Mouse (Mus musculus) thymus, adult 2 months (tissue): ENCODE measurements around the gene Rprd1b. TPM values are rescaled to one million over a fixed set of nuclear protein-coding genes. Genes with fewer than 3 reads are reported as not detected.

Experiments
- DNase-seq: peaks from one replicate; pipeline ENCODE4 v3.0.0; 2021
- H3K27ac ChIP-seq: fragments of 200-500 bp; 2 replicates; pipeline ENCODE4 v1.5.1; 2012; ENCODE audit warnings: low read length, control low read depth; ENCODE audit not compliant: control insufficient read depth, insufficient read depth
- H3K27me3 ChIP-seq: fragments of 200-500 bp; 2 replicates; pipeline ENCODE4 v1.6.1; 2012; ENCODE audit warnings: mild to moderate bottlenecking, low read length, moderate library complexity, mixed read lengths; ENCODE audit not compliant: control insufficient read depth, insufficient read depth
- H3K36me3 ChIP-seq: fragments of 200-500 bp; 2 replicates; pipeline ENCODE4 v1.6.1; 2012; ENCODE audit warnings: mild to moderate bottlenecking, low read length, moderate library complexity; ENCODE audit not compliant: control insufficient read depth, insufficient read depth
- H3K4me1 ChIP-seq: fragments of 200-500 bp; replicated peaks from 2 replicates; pipeline ENCODE4 v1.6.1; 2012; ENCODE audit warnings: low read length; ENCODE audit not compliant: control insufficient read depth, insufficient read depth
- H3K4me3 ChIP-seq: fragments of 200-500 bp; 2 replicates; pipeline ENCODE4 v1.5.1; 2012; ENCODE audit warnings: mild to moderate bottlenecking, low read length, control low read depth, moderate library complexity; ENCODE audit not compliant: control insufficient read depth, insufficient read depth
- CTCF ChIP-seq: fragments of 200-500 bp; IDR thresholded peaks from 2 replicates; pipeline ENCODE4 v1.5.1; 2012; ENCODE audit warnings: mild to moderate bottlenecking, control low read depth, low read length, moderate library complexity, borderline replicate concordance; ENCODE audit not compliant: control insufficient read depth, poor library complexity, insufficient read depth; ENCODE audit errors: extremely low read depth
- POLR2A ChIP-seq: fragments of 200-500 bp; IDR thresholded peaks from 2 replicates; pipeline ENCODE4 v1.6.1; 2012; ENCODE audit warnings: mild to moderate bottlenecking, low read length, control low read depth, moderate library complexity; ENCODE audit not compliant: control insufficient read depth, poor library complexity, insufficient read depth; ENCODE audit errors: extremely low read depth
- WGBS: fragments of 180-500 bp; shearing (Covaris S2); methylation state at CpG from one replicate; pipeline ENCODE4 v1.1.7; 2018; 5-methylcytosine and 5-hydroxymethylcytosine counted together
- polyA plus RNA-seq: library from polyadenylated mRNA; depleted of rRNA; stranded (reverse); fragments of >200 nt; gene quantifications from 2 replicates; pipeline ENCODE4 v1.2.3, GENCODE M21; 2012

Rprd1b gene
- polyA plus RNA-seq, 1 experiment = 35.3 TPM

- H3K27me3 ChIP-seq = no peaks in the 10 kb centered on the region
- DNase-seq = no peak
- WGBS = 86% methylated on average over 9 of the region's 9 CpGs
- no peak overlapping the region for H3K4me3 ChIP-seq
- H3K27ac ChIP-seq = no peak overlapping the region
- no peaks in the 10 kb centered on the region for H3K36me3 ChIP-seq
- peaks cover 20% of the 10 kb centered on the region for H3K4me1 ChIP-seq
- no peak for TF ChIP-seq CTCF
- no peak for TF ChIP-seq POLR2A
Measured at GRCm38 (mm10) chr2:158113591-158114257, 85.4 kb downstream of the Rprd1b start.

- H3K36me3 ChIP-seq = no peaks in the 10 kb centered on the region
- TF ChIP-seq POLR2A = no peak
- no peak for TF ChIP-seq CTCF
- DNase-seq = no peak
- H3K4me1 ChIP-seq = peaks cover 20% of the 10 kb centered on the region
- no peak overlapping the region for H3K27ac ChIP-seq
- 20% methylated on average over 5 of the region's 5 CpGs for WGBS
- no peak overlapping the region for H3K4me3 ChIP-seq
- no peaks in the 10 kb centered on the region for H3K27me3 ChIP-seq
Measured at GRCm38 (mm10) chr2:158114931-158115330, 86.6 kb downstream of the Rprd1b start.

- WGBS = 71% methylated on average over 3 of the region's 3 CpGs
- H3K27ac ChIP-seq = no peak overlapping the region
- no peak overlapping the region for H3K4me3 ChIP-seq
- peaks cover 20% of the 10 kb centered on the region for H3K4me1 ChIP-seq
- DNase-seq = peak; percentile 15
- H3K36me3 ChIP-seq = no peaks in the 10 kb centered on the region
- no peak for TF ChIP-seq CTCF
- H3K27me3 ChIP-seq = no peaks in the 10 kb centered on the region
Measured at GRCm38 (mm10) chr2:158115838-158116453, 87.6 kb downstream of the Rprd1b start.

GRCm38 (mm10) chr2:158116653-158117052 lies 88.4 kb downstream of the Rprd1b start:
- DNase-seq = no peak

GRCm38 (mm10) chr2:158119145-158119544 lies 90.8 kb downstream of the Rprd1b start:
- DNase-seq = no peak
- Histone ChIP-seq H3K27ac (no peak overlapping the region), H3K36me3 (no peaks in the 10 kb centered on the region), H3K4me1 (peaks cover 20% of the 10 kb centered on the region), H3K27me3 (no peaks in the 10 kb centered on the region), H3K4me3 (no peak overlapping the region)
- WGBS = 89% methylated on average over 4 of the region's 4 CpGs
- TF ChIP-seq POLR2A = no peak
- no peak for TF ChIP-seq CTCF

More at GRCm38 (mm10) chr2:158116653-158117052, 88.4 kb downstream of the Rprd1b start:
- H3K4me1 ChIP-seq = peaks cover 20% of the 10 kb centered on the region
- H3K4me3 ChIP-seq = no peak overlapping the region
- TF ChIP-seq POLR2A = no peak
- no peak for TF ChIP-seq CTCF
- WGBS = 24% methylated on average over 6 of the region's 6 CpGs
- no peaks in the 10 kb centered on the region for H3K27me3 ChIP-seq
- H3K36me3 ChIP-seq = no peaks in the 10 kb centered on the region
- no peak overlapping the region for H3K27ac ChIP-seq

GRCm38 (mm10) chr2:158120211-158120610 lies 91.9 kb downstream of the Rprd1b start:
- Histone ChIP-seq H3K4me1 (peaks cover 16% of the 10 kb centered on the region), H3K27me3 (no peaks in the 10 kb centered on the region), H3K27ac (no peak overlapping the region), H3K36me3 (no peaks in the 10 kb centered on the region), H3K4me3 (no peak overlapping the region)
- WGBS = 89% methylated on average over 8 of the region's 8 CpGs
- DNase-seq = no peak
- TF ChIP-seq CTCF (no peak), POLR2A (no peak)

GRCm38 (mm10) chr2:158120868-158121267 lies 92.6 kb downstream of the Rprd1b start:
- no peak for TF ChIP-seq CTCF
- TF ChIP-seq POLR2A = no peak
- Histone ChIP-seq H3K27ac (no peak overlapping the region), H3K36me3 (no peaks in the 10 kb centered on the region), H3K4me3 (no peak overlapping the region), H3K4me1 (peaks cover 12% of the 10 kb centered on the region), H3K27me3 (no peaks in the 10 kb centered on the region)
- DNase-seq = no peak
- 88% methylated on average over 3 of the region's 3 CpGs for WGBS
